Mouse (Mus musculus): ENCODE data around the gene Tex21.

- TF ChIP-seq POLR2A (IDR thresholded peaks at IDR 0.05; ENCODE audit: control insufficient read depth, extremely low read depth, insufficient read depth, low read length, poor library complexity): no peak
- no peak for TF ChIP-seq CTCF (IDR thresholded peaks at IDR 0.05; ENCODE audit: borderline replicate concordance, control insufficient read depth, extremely low read depth, insufficient read depth, low read length, poor library complexity)
Measured at GRCm38 (mm10) chr12:76190940-76191339, 55.6 kb downstream of the Tex21 start.
